Mouse (Mus musculus) adrenal gland, adult 2 months (tissue): Measurements from ENCODE around the gene Pink1. TPM values are rescaled to one million over a fixed set of nuclear protein-coding genes. Genes with fewer than 3 reads are reported as not detected.

ENCODE experiments used
- DNase-seq: peaks from one replicate; pipeline ENCODE4 v3.0.0; 2021
- long read RNA-seq: library from polyadenylated mRNA; stranded (forward); transcript quantifications from one replicate; pipeline ENCODE4 v2.0.0, GENCODE M21; 2021
- polyA plus RNA-seq: library from polyadenylated mRNA; depleted of rRNA; stranded (reverse); fragments of >200 nt; gene quantifications from 2 replicates; pipeline ENCODE4 v1.2.3, GENCODE M21; 2012; rRNA removed
- total RNA-seq, 2 experiments: library from RNA; stranded (reverse); gene quantifications; 2 replicates each; pipeline ENCODE4 v1.2.3; 2021

Gene Pink1
- 100 to 1,000 TPM; 145 to 180 TPM for total RNA-seq
- polyA plus RNA-seq = 371 and 378 TPM in 2 replicates
- long read RNA-seq, transcript Pink1-201 (8 exons, 2,375 nt) = major isoform, 157 of 380 reads
- long read RNA-seq, partial matches to known transcripts = 206 of 380 reads
- long read RNA-seq, other reads (novel, unspliced or antisense) = 17 of 380 reads

- DNase-seq = peak; percentile 95
Measured at GRCm38 (mm10) chr4:138326077-138326695, at the start of gene Pink1. Pink1 (minus strand) TSS chr4:138326307.

GRCm38 (mm10) chr4:138375117-138375516, 49.0 kb upstream of the Pink1 start:
- DNase-seq = no peak

DNA sequence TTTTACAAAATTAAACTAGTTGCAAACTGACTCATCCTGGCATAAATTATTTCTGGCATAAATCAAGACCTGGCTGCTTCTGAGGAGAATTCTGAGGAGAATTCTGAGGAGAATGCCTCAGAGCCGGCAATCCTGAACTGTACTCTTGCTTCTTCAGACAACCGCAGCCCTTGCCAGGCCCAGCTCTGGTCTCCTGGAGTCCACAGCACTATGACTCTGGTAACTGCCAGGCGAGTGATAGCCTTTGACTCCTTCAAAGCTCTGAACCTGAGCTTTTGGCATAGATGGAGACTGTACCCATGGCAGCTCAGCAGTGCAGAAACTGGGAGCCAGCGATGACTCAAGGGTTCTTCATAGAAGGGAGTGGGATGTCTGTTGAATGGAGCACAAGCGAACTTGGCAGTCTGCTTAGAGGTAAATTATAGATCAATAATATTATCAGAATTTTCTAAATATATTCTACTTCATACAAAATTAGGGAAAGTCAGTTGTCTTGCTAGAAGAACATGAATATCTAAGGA, 44.9 kb upstream of the Pink1 start:
- DNase-seq = no peak

- DNase-seq = no peak
Measured at GRCm38 (mm10) chr4:138368498-138369260, 42.6 kb upstream of the Pink1 start.

- DNase-seq = peak; percentile 93
Measured at GRCm38 (mm10) chr4:138367641-138368497, 41.8 kb upstream of the Pink1 start, which contains the start of gene Cda. Cda (minus strand) TSS chr4:138367992.

- no peak for DNase-seq
Measured at GRCm38 (mm10) chr4:138366561-138366960, 40.5 kb upstream of the Pink1 start.

DNA sequence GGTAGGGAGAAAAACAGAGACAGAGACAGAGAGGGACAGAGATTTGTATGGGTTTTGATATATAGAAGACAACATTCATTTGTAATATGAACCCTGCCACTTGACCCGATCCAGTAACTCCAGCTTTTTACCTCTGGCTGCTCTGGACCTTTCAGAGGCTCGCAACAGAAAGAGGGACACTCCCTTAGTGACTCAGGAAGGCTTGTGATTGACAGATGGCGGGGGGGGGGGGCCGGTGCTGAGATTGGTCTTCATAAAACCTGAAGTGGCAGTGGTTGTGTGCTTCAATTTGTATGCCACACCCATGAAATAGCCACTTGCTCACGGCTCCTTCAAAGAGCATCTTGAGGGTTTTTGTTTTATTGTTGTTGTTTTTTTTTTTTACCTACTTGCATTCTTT, 37.4 kb upstream of the Pink1 start:
- DNase-seq = no peak

DNA sequence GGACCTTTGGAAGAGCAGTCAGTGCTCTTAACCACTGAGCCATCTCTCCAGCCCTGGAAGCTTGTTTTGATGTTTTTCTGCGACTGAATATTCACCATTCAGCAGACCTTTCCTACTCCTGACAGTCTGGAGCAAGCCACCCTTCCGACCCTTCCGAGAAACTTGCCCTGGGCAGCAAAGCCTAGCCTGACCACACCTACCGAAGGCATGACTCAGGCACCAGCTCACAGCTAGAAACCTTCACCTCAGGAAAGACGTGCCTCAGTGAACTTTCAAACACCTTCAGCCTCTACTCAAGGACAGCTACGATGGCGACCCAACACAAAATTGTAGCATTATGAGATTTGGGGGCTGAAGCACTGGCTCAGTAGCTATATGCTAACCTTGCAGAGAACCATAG, 36.8 kb upstream of the Pink1 start:
- peak; percentile 56 for DNase-seq

GRCm38 (mm10) chr4:138361370-138361821, 35.3 kb upstream of the Pink1 start:
- DNase-seq = no peak

DNA sequence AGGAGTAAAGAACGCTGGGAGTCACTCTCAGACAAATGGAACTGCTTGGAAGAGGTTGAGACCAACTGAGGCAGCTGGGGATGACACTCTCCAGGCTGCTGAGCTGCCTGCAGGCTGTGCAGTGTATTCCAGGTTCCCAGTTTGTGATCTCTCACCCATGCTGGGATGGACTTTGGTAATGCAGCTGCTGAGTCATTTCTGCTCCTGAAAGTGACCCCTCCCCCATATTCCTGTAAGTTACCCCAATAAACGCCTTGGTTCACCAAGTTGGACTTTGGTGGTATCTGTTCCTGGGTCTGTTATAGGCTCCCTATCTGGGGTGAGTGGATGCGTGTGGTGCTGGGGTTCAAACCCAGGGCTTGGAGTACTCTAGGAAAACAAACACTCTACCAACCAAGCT, 32.1 kb upstream of the Pink1 start:
- no peak for DNase-seq

DNA sequence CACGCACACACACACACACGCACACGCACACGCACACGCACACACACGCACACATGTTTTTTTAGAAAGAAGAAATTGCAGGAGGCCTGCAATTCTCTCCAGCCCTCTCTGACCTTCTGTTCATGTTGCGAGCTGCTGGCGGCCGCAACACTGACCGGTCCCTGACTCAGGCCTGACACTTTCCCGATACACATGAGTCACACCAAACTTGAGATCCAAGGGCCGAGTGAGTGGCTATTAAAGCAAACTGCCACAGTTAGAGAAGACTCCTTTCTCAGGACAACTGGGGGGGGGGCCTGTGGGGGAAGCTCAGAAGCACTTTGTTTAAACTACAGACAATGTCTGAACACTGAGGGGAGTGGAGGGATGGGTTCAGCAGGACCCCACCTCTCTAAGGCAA, 30.4 kb upstream of the Pink1 start:
- DNase-seq = peak; percentile 85

DNA sequence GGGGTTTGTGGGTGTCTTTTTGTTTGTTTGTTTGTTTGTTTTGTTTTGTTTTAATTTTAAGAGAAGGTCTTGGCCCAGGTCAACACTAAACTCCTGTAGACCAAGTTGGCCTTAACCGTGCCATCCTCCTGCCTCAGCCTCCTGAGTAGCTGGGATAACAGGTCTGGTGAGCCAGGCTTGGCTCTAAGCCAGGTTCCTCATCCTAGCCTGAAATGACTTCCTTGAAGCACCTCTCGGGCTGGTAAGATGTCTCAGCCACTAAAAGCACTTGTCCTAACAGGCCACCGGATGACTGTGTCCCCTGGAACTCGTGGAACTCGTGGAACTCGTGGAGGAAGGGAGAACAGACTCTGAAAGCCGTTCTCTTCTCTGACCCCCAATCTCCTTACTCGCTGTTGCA, 30.0 kb upstream of the Pink1 start:
- DNase-seq = no peak

GRCm38 (mm10) chr4:138355496-138355895, 29.4 kb upstream of the Pink1 start:
- no peak for DNase-seq

DNA sequence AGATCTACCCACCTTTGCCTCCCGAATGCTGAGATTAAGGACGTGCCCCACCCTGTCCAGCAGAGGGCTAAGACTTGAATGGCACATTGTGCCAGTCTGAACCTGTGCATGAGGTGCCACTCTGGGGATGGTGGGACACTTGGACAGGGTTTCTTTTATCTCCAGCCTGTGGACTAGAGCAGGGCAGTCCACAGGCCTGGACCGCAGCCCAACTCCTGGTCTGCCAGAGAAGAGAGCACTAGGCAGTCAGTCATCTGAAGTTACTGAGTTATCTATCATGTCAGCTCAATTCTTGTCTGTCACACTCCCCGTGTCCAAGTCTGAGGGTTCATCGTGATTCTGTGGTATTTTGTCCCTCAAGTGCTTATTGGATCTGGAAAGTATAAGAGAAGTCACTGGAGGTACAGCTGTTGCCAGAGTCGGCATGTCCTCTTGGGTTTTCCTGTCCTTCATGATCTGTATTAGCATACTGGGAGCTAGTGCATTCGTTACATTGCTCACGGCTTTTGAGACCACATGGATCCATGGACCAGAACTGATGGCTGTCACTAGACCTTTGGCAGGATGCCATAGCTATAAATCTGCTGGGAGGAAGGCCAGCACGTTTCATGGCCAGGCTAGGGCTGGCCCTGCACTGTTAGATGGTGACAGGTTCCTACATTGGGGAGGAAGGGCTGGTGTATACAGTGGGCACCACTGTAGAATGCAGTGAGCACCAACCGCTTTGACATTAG, 27.5 kb upstream of the Pink1 start:
- DNase-seq = peak; percentile 62

DNA sequence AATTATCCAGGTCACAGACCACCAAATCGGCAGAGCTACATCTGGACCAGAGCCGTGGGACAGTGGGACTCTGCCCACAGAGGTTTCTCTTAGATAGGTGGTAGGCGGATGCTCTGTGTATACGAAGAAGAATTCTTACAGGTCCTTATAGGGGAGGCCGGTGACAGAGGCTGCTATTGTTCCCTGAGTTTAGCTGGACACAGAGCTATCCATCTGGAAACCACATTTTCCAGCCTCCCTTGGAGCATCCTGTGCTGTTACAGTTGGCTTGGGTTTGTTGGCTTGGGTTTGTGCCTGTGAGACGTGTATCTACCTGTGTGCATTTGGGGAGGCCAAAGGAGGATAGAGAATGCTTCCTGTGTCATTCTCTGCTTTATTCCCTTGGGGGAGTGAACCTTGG, 26.6 kb upstream of the Pink1 start:
- DNase-seq = no peak

DNA sequence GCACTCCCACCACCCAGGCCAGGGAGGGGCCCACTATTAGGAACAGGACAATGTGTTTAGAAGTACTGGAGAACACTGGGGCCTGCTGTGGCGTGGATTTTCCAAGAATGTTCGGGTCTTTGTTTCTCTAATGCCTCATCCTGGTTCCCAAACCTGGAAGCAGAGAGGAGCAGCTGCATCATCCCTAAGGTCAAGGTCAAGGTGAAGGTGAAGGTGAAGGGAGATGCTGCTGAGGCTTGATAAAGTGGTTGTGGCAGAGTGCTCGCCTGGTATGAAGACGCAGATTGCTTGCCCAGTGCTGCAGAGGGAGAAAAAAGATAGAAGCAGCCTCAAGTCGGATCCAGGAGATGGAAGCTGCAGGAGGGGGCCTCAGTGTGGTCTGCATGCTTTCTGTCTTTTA, 25.7 kb upstream of the Pink1 start:
- no peak for DNase-seq

DNA sequence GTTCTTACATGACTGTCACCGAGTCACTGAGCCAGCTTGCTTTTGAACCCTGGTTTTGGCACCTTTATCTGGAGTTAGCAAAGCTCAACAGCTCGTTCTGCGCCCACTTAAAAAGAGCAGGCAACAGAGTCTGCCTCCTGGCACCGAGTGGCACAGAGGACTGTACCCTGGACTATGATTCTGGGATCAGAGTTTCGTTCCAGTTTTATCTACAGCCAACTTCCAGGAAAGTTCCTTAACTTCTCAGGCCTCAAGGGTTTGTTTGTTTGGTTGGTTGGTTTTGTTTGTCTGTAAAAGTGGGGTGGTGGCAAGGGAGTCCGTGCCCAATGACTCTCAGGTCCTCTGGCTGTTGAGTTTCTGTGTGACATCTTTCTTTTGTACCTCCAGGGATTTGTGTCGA, 22.6 kb upstream of the Pink1 start:
- DNase-seq = no peak

GRCm38 (mm10) chr4:138347280-138347679, 21.2 kb upstream of the Pink1 start:
- DNase-seq = no peak

DNA sequence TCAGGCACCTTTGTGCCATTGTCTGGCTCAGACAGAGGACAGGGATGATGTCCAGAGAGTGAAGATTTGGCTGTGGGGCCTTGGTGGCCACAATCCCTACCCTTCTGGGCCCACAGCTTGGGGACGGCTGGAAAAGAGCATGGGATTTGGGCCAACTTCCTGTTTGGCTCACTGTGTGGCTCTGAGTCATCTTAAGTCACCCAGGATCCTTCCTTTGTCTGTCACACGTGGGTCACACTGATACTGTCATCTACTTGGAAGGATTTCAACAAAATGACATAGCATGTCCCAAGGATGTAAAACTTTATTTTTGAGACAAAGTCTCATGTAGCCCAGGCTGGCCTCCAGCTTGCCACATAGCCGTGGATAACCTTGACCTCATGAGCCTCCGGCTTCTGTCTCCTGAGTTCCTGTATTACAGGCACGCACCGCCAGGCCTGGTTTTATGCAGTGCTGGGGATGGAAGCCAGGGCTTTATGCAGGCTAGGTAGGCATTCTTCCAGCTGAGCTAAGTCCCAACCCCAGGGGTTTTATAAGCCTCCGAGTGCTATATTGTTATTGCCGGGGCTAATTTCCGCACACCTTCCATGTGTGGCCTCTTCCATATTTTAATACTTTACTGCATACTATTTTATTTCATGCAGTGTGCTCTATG, 18.9 kb upstream of the Pink1 start:
- DNase-seq = peak; percentile 82

- peak; percentile 87 for DNase-seq
Measured at GRCm38 (mm10) chr4:138343341-138343837, 17.3 kb upstream of the Pink1 start.

GRCm38 (mm10) chr4:138342778-138343177, 16.7 kb upstream of the Pink1 start:
- DNase-seq = no peak
